Mouse (Mus musculus): ENCODE measurements around the gene Sycn. TPM values are rescaled to one million over a fixed set of nuclear protein-coding genes. Genes with fewer than 3 reads are reported as not detected.

Gene Sycn
- polyA plus RNA-seq, 1 experiment from 2014 or later: not detected

- H3K4me1 ChIP-seq: peaks cover 23% of the 10 kb centered on the region
Measured at GRCm38 (mm10) chr7:28544051-28544601, 3.4 kb downstream of the Sycn start.

GRCm38 (mm10) chr7:28545048-28545890 lies 4.6 kb downstream of the Sycn start:
- no peak overlapping the region for H3K27ac ChIP-seq
- no peaks in the 10 kb centered on the region for H3K9me3 ChIP-seq (replicated peaks)
- 0 out of 2 replicates have a peak, but pooled peaks have one; percentile 7 for ATAC-seq (ENCODE audit: low FRiP score)
- no peaks in the 10 kb centered on the region for H3K36me3 ChIP-seq
- no peak overlapping the region for H3K4me2 ChIP-seq (replicated peaks)
- H3K4me1 ChIP-seq: peaks cover 23% of the 10 kb centered on the region
- H3K4me3 ChIP-seq: no peak overlapping the region
- H3K9ac ChIP-seq: no peak overlapping the region
- H3K27me3 ChIP-seq: peaks cover 52% of the 10 kb centered on the region
- WGBS: 24% methylated on average over 14 of the region's 14 CpGs

More at GRCm38 (mm10) chr7:28544051-28544601, 3.4 kb downstream of the Sycn start:
- 5% methylated on average over 23 of the region's 27 CpGs for WGBS
- 0 out of 2 replicates have a peak overlapping the region, but pooled peaks have one; percentile 32 for H3K9ac ChIP-seq
- peaks cover 52% of the 10 kb centered on the region for H3K27me3 ChIP-seq
- no peaks in the 10 kb centered on the region for H3K9me3 ChIP-seq (replicated peaks)
- H3K4me3 ChIP-seq: peak overlapping the region; percentile 15; the same call in 1 of the 2 replicates
- H3K27ac ChIP-seq: no peak overlapping the region
- no peaks in the 10 kb centered on the region for H3K36me3 ChIP-seq
- H3K4me2 ChIP-seq (replicated peaks): peak overlapping the region; percentile 51
- 0 out of 2 replicates have a peak, but pooled peaks have one; percentile 9 for ATAC-seq (ENCODE audit: low FRiP score)

GRCm38 (mm10) chr7:28545891-28546210 lies 5.2 kb downstream of the Sycn start:
- Histone ChIP-seq H3K27me3 (peaks cover 52% of the 10 kb centered on the region), H3K9me3 (replicated peaks) (no peaks in the 10 kb centered on the region), H3K36me3 (no peaks in the 10 kb centered on the region), H3K27ac (no peak overlapping the region), H3K4me1 (peaks cover 23% of the 10 kb centered on the region), H3K4me2 (replicated peaks) (no peak overlapping the region), H3K4me3 (no peak overlapping the region), H3K9ac (no peak overlapping the region)
- no peak for ATAC-seq (ENCODE audit: low FRiP score)
- WGBS: 46% methylated on average over 7 of the region's 7 CpGs

GRCm38 (mm10) chr7:28546649-28547048 lies 6.0 kb downstream of the Sycn start:
- Histone ChIP-seq H3K4me3 (peak overlapping the region; percentile 29), H3K27ac (no peak overlapping the region), H3K9ac (peak overlapping the region; percentile 39; the same call in 1 of the 2 replicates), H3K36me3 (no peaks in the 10 kb centered on the region), H3K27me3 (peaks cover 52% of the 10 kb centered on the region), H3K4me2 (replicated peaks) (peak overlapping the region; percentile 51), H3K4me1 (peaks cover 23% of the 10 kb centered on the region), H3K9me3 (replicated peaks) (no peaks in the 10 kb centered on the region)
- WGBS: 1% methylated on average over 22 of the region's 22 CpGs
- no peak for ATAC-seq (ENCODE audit: low FRiP score)

GRCm38 (mm10) chr7:28547154-28547553 lies 6.5 kb downstream of the Sycn start, which contains the start of gene Nccrp1:
Gene Nccrp1 (minus strand): TSS chr7:28547254.
- Histone ChIP-seq H3K4me1 (peaks cover 23% of the 10 kb centered on the region), H3K36me3 (no peaks in the 10 kb centered on the region), H3K4me3 (peak within 1 kb of the TSS; percentile 29), H3K4me2 (replicated peaks) (peak within 1 kb of the TSS; percentile 51), H3K27me3 (peaks cover 52% of the 10 kb centered on the region), H3K9me3 (replicated peaks) (0 out of 2 replicates have a peak, but pooled peaks cover 3% of the 10 kb centered on the region), H3K9ac (peak within 1 kb of the TSS; percentile 39; the same call in 1 of the 2 replicates), H3K27ac (no peak within 1 kb of the TSS)
- ATAC-seq (ENCODE audit: low FRiP score): no peak
- WGBS: 3% methylated on average over 5 of the region's 5 CpGs

GRCm38 (mm10) chr7:28547628-28548027 lies 6.9 kb downstream of the Sycn start:
- no peak overlapping the region for H3K27ac ChIP-seq
- H3K4me3 ChIP-seq: no peak overlapping the region
- no peaks in the 10 kb centered on the region for H3K36me3 ChIP-seq
- peaks cover 23% of the 10 kb centered on the region for H3K4me1 ChIP-seq
- ATAC-seq (ENCODE audit: low FRiP score): no peak
- H3K4me2 ChIP-seq (replicated peaks): no peak overlapping the region
- H3K27me3 ChIP-seq: peaks cover 52% of the 10 kb centered on the region
- peaks cover 4% of the 10 kb centered on the region; the same call in 1 of the 2 replicates for H3K9me3 ChIP-seq (replicated peaks)
- H3K9ac ChIP-seq: no peak overlapping the region
- WGBS: 75% methylated on average over 7 of the region's 7 CpGs

- Histone ChIP-seq H3K27me3 (peaks cover 6% of the 10 kb centered on the region; the same call in 1 of the 2 replicates), H3K4me3 (no peak overlapping the region), H3K9ac (no peak overlapping the region), H3K4me1 (no peaks in the 10 kb centered on the region), H3K9me3 (replicated peaks) (peaks cover 4% of the 10 kb centered on the region; the same call in 1 of the 2 replicates), H3K36me3 (no peaks in the 10 kb centered on the region), H3K4me2 (replicated peaks) (no peak overlapping the region), H3K27ac (no peak overlapping the region)
- WGBS: 92% methylated on average over 6 of the region's 6 CpGs
- ATAC-seq (ENCODE audit: low FRiP score): no peak
Measured at GRCm38 (mm10) chr7:28553076-28553475, 12.4 kb downstream of the Sycn start.

GRCm38 (mm10) chr7:28555939-28556535 lies 15.4 kb downstream of the Sycn start:
- WGBS: 25% methylated on average over 5 of the region's 5 CpGs
- H3K4me3 ChIP-seq: no peak overlapping the region
- no peaks in the 10 kb centered on the region for H3K27me3 ChIP-seq

GRCm38 (mm10) chr7:28557069-28557468 lies 16.4 kb downstream of the Sycn start:
- no peak overlapping the region for H3K27ac ChIP-seq
- H3K36me3 ChIP-seq: peaks cover 29% of the 10 kb centered on the region
- ATAC-seq (ENCODE audit: low FRiP score): no peak
- 0 out of 2 replicates have a peak, but pooled peaks cover 2% of the 10 kb centered on the region for H3K4me1 ChIP-seq
- no peak overlapping the region for H3K4me2 ChIP-seq (replicated peaks)
- H3K9ac ChIP-seq: no peak overlapping the region
- H3K27me3 ChIP-seq: no peaks in the 10 kb centered on the region
- WGBS: 84% methylated on average over 5 of the region's 5 CpGs
- H3K4me3 ChIP-seq: no peak overlapping the region
- H3K9me3 ChIP-seq (replicated peaks): peaks cover 2% of the 10 kb centered on the region; the same call in 1 of the 2 replicates

More at GRCm38 (mm10) chr7:28555939-28556535, 15.4 kb downstream of the Sycn start:
- no peak overlapping the region for H3K9ac ChIP-seq
- no peak overlapping the region for H3K4me2 ChIP-seq (replicated peaks)
- no peak overlapping the region; the same call in 1 of the 2 replicates for H3K27ac ChIP-seq
- H3K4me1 ChIP-seq: 0 out of 2 replicates have a peak, but pooled peaks cover 2% of the 10 kb centered on the region
- peaks cover 27% of the 10 kb centered on the region for H3K36me3 ChIP-seq
- no peak for ATAC-seq (ENCODE audit: low FRiP score)
- peaks cover 4% of the 10 kb centered on the region; the same call in 1 of the 2 replicates for H3K9me3 ChIP-seq (replicated peaks)

GRCm38 (mm10) chr7:28557708-28558107 lies 17.0 kb downstream of the Sycn start:
- Histone ChIP-seq H3K9ac (no peak overlapping the region), H3K36me3 (peaks cover 35% of the 10 kb centered on the region), H3K4me3 (no peak overlapping the region), H3K4me2 (replicated peaks) (no peak overlapping the region), H3K9me3 (replicated peaks) (no peaks in the 10 kb centered on the region; the same call in 1 of the 2 replicates), H3K27ac (no peak overlapping the region), H3K4me1 (0 out of 2 replicates have a peak, but pooled peaks cover 2% of the 10 kb centered on the region), H3K27me3 (no peaks in the 10 kb centered on the region)
- WGBS: 77% methylated on average over 6 of the region's 6 CpGs
- no peak for ATAC-seq (ENCODE audit: low FRiP score)

- ATAC-seq (ENCODE audit: low FRiP score): no peak
- 65% methylated on average over 4 of the region's 4 CpGs for WGBS
- no peaks in the 10 kb centered on the region for H3K9me3 ChIP-seq (replicated peaks)
Measured at GRCm38 (mm10) chr7:28558486-28558885, 17.8 kb downstream of the Sycn start.

GRCm38 (mm10) chr7:28560856-28561255 lies 20.2 kb downstream of the Sycn start:
- H3K27me3 ChIP-seq: no peaks in the 10 kb centered on the region
- H3K4me1 ChIP-seq: 0 out of 2 replicates have a peak, but pooled peaks cover 2% of the 10 kb centered on the region
- H3K4me2 ChIP-seq (replicated peaks): no peak overlapping the region
- no peaks in the 10 kb centered on the region for H3K9me3 ChIP-seq (replicated peaks)
- no peak overlapping the region for H3K27ac ChIP-seq
- peaks cover 67% of the 10 kb centered on the region for H3K36me3 ChIP-seq
- H3K9ac ChIP-seq: no peak overlapping the region
- H3K4me3 ChIP-seq: no peak overlapping the region
- ATAC-seq (ENCODE audit: low FRiP score): no peak
- 93% methylated on average over 10 of the region's 10 CpGs for WGBS

More at GRCm38 (mm10) chr7:28558486-28558885, 17.8 kb downstream of the Sycn start:
- Histone ChIP-seq H3K4me3 (no peak overlapping the region), H3K4me2 (replicated peaks) (no peak overlapping the region), H3K9ac (no peak overlapping the region), H3K36me3 (peaks cover 43% of the 10 kb centered on the region), H3K27ac (no peak overlapping the region), H3K4me1 (0 out of 2 replicates have a peak, but pooled peaks cover 2% of the 10 kb centered on the region), H3K27me3 (no peaks in the 10 kb centered on the region)
